Mouse (Mus musculus): Measurements from ENCODE around the gene Lsm2. TPM values are rescaled to one million over a fixed set of nuclear protein-coding genes. Genes with fewer than 3 reads are reported as not detected.
"Not testable (repeated sequence)": the region's sequence is repeated elsewhere in the genome, so short reads cannot be mapped to it uniquely, and the experiment has no call there.

The Lsm2 gene
- polyA plus RNA-seq, 1 experiment = 136 TPM

- no peak for TF ChIP-seq CTCF (IDR thresholded peaks at IDR 0.05; ENCODE audit: borderline replicate concordance, extremely low read depth, insufficient read depth, insufficient read length)
- 0 out of 2 replicates have a peak, but pooled peaks have one; percentile 12 for TF ChIP-seq POLR2A (IDR thresholded peaks at IDR 0.05; ENCODE audit: borderline replicate concordance, extremely low read depth, insufficient read depth, insufficient read length, poor library complexity, severe bottlenecking)
- DNase-seq (ENCODE audit: low read depth) = peak; percentile 2
Observed at GRCm38 (mm10) chr17:34949553-34949969, 32.1 kb upstream of the Lsm2 start.

GRCm38 (mm10) chr17:34950514-34951455 is 30.9 kb upstream of the Lsm2 start:
- TF ChIP-seq POLR2A (IDR thresholded peaks at IDR 0.05; ENCODE audit: borderline replicate concordance, extremely low read depth, insufficient read depth, insufficient read length, poor library complexity, severe bottlenecking) (no peak), CTCF (IDR thresholded peaks at IDR 0.05; ENCODE audit: borderline replicate concordance, extremely low read depth, insufficient read depth, insufficient read length) (peak; percentile 19; the same call in 1 of the 2 replicates)
- peak; percentile 18 for DNase-seq (ENCODE audit: low read depth)

- peak; percentile 43 for DNase-seq (ENCODE audit: low read depth)
Observed at GRCm38 (mm10) chr17:34951636-34952377, 29.9 kb upstream of the Lsm2 start.

GRCm38 (mm10) chr17:34952378-34953040 is 29.2 kb upstream of the Lsm2 start:
- TF ChIP-seq POLR2A (IDR thresholded peaks at IDR 0.05; ENCODE audit: borderline replicate concordance, extremely low read depth, insufficient read depth, insufficient read length, poor library complexity, severe bottlenecking) = peak; percentile 91; the same call in 1 of the 2 replicates
- peak; percentile 60; the same call in 1 of the 2 replicates for TF ChIP-seq CTCF (IDR thresholded peaks at IDR 0.05; ENCODE audit: borderline replicate concordance, extremely low read depth, insufficient read depth, insufficient read length)
- peak; percentile 90 for DNase-seq (ENCODE audit: low read depth)

More at GRCm38 (mm10) chr17:34951636-34952377, 29.9 kb upstream of the Lsm2 start:
- TF ChIP-seq CTCF (IDR thresholded peaks at IDR 0.05; ENCODE audit: borderline replicate concordance, extremely low read depth, insufficient read depth, insufficient read length) (no peak), POLR2A (IDR thresholded peaks at IDR 0.05; ENCODE audit: borderline replicate concordance, extremely low read depth, insufficient read depth, insufficient read length, poor library complexity, severe bottlenecking) (no peak)

- no peak for TF ChIP-seq POLR2A (IDR thresholded peaks at IDR 0.05; ENCODE audit: borderline replicate concordance, extremely low read depth, insufficient read depth, insufficient read length, poor library complexity, severe bottlenecking)
- no peak for TF ChIP-seq CTCF (IDR thresholded peaks at IDR 0.05; ENCODE audit: borderline replicate concordance, extremely low read depth, insufficient read depth, insufficient read length)
- no peak for DNase-seq (ENCODE audit: low read depth)
Observed at GRCm38 (mm10) chr17:34953258-34953657, 28.4 kb upstream of the Lsm2 start.

- DNase-seq (ENCODE audit: low read depth) = no peak
- TF ChIP-seq CTCF (IDR thresholded peaks at IDR 0.05; ENCODE audit: borderline replicate concordance, extremely low read depth, insufficient read depth, insufficient read length) (no peak), POLR2A (IDR thresholded peaks at IDR 0.05; ENCODE audit: borderline replicate concordance, extremely low read depth, insufficient read depth, insufficient read length, poor library complexity, severe bottlenecking) (no peak)
Observed at GRCm38 (mm10) chr17:34953904-34954303, 27.8 kb upstream of the Lsm2 start.

- TF ChIP-seq POLR2A (IDR thresholded peaks at IDR 0.05; ENCODE audit: borderline replicate concordance, extremely low read depth, insufficient read depth, insufficient read length, poor library complexity, severe bottlenecking) = no peak
- DNase-seq (ENCODE audit: low read depth) = no peak
Observed at GRCm38 (mm10) chr17:34954831-34955230, 26.8 kb upstream of the Lsm2 start.

- no peak for DNase-seq (ENCODE audit: low read depth)
- TF ChIP-seq CTCF (IDR thresholded peaks at IDR 0.05; ENCODE audit: borderline replicate concordance, extremely low read depth, insufficient read depth, insufficient read length) (no peak), POLR2A (IDR thresholded peaks at IDR 0.05; ENCODE audit: borderline replicate concordance, extremely low read depth, insufficient read depth, insufficient read length, poor library complexity, severe bottlenecking) (no peak)
Observed at GRCm38 (mm10) chr17:34955884-34956283, 25.8 kb upstream of the Lsm2 start.

- DNase-seq (ENCODE audit: low read depth) = peak; percentile 57
- no peak for TF ChIP-seq POLR2A (IDR thresholded peaks at IDR 0.05; ENCODE audit: borderline replicate concordance, extremely low read depth, insufficient read depth, insufficient read length, poor library complexity, severe bottlenecking)
- no peak for TF ChIP-seq CTCF (IDR thresholded peaks at IDR 0.05; ENCODE audit: borderline replicate concordance, extremely low read depth, insufficient read depth, insufficient read length)
Observed at GRCm38 (mm10) chr17:34956340-34956739, 25.3 kb upstream of the Lsm2 start.

- DNase-seq (ENCODE audit: low read depth) = not testable (repeated sequence)
Observed at GRCm38 (mm10) chr17:34957291-34957690, 24.4 kb upstream of the Lsm2 start.

- DNase-seq (ENCODE audit: low read depth) = not testable (repeated sequence)
Observed at GRCm38 (mm10) chr17:34957966-34958365, 23.7 kb upstream of the Lsm2 start.

- DNase-seq (ENCODE audit: low read depth) = not testable (repeated sequence)
Observed at GRCm38 (mm10) chr17:34958734-34959129, 22.9 kb upstream of the Lsm2 start.

- DNase-seq (ENCODE audit: low read depth) = peak; percentile 84
Observed at GRCm38 (mm10) chr17:34959130-34959778, 22.4 kb upstream of the Lsm2 start, which contains the start of gene Hspa1b. Hspa1b (minus strand) TSS chr17:34959238.
